Mouse (Mus musculus) kidney, postnatal 4 days (tissue): ENCODE data around the gene AW822073.
A peak's percentile ranks its signal among the peaks of the same experiment; 100 is the strongest.
"Not testable (repeated sequence)": the region's sequence is repeated elsewhere in the genome, so short reads cannot be mapped to it uniquely, and the experiment has no call there.

ENCODE experiments used
- DNase-seq, 2 experiments: peaks; one replicate each; pipeline ENCODE4 v3.0.0; 2021; ENCODE audit warnings: mixed read lengths in 2 of 2

AW822073 gene

GRCm38 (mm10) chr10:58224827-58225785 is at the start of gene AW822073:
AW822073 (minus strand) TSS chr10:58224930.
- peak; percentile 37 to 45 for DNase-seq

- no peak for DNase-seq
These were observed 33.7 kb upstream of the AW822073 start for GRCm38 (mm10) chr10:58258466-58258865.

GRCm38 (mm10) chr10:58255954-58256353 is 31.2 kb upstream of the AW822073 start:
- no peak for DNase-seq

GRCm38 (mm10) chr10:58255213-58255892 is 30.6 kb upstream of the AW822073 start, which contains the start of gene Gcc2:
Gcc2 (plus strand) TSS chr10:58255497.
- DNase-seq, result peak; percentile 95 to 97

GRCm38 (mm10) chr10:58254635-58255175 is 30.0 kb upstream of the AW822073 start:
- no peak for DNase-seq

GRCm38 (mm10) chr10:58249535-58249934 is 24.8 kb upstream of the AW822073 start:
- DNase-seq, result no peak

GRCm38 (mm10) chr10:58238984-58239740 is 14.4 kb upstream of the AW822073 start:
- DNase-seq, result peak; percentile 47 to 53

- no peak for DNase-seq
These were observed 11.9 kb upstream of the AW822073 start, which contains the start of gene Gm4981 for GRCm38 (mm10) chr10:58236613-58237012. Gm4981 (minus strand) TSS chr10:58236701.

- DNase-seq, result not testable (repeated sequence)
These were observed 10.3 kb upstream of the AW822073 start for GRCm38 (mm10) chr10:58234985-58235384.

GRCm38 (mm10) chr10:58233740-58234121 is 9.0 kb upstream of the AW822073 start:
- not testable (repeated sequence) for DNase-seq

GRCm38 (mm10) chr10:58233054-58233739 is 8.5 kb upstream of the AW822073 start:
- not testable (repeated sequence) for DNase-seq

- DNase-seq, result not testable (repeated sequence)
These were observed 7.9 kb upstream of the AW822073 start, which contains the start of gene Duxf3 for GRCm38 (mm10) chr10:58232641-58232969. Duxf3 (minus strand) TSS chr10:58232675.

GRCm38 (mm10) chr10:58231779-58232640 is 7.3 kb upstream of the AW822073 start:
- peak; percentile 63 to 71 for DNase-seq

- DNase-seq, result peak; percentile 20 to 34
These were observed 6.4 kb upstream of the AW822073 start for GRCm38 (mm10) chr10:58231088-58231487.

- DNase-seq, result not testable (repeated sequence)
These were observed 5.3 kb upstream of the AW822073 start for GRCm38 (mm10) chr10:58230021-58230420.

- DNase-seq, result not testable (repeated sequence)
These were observed 3.1 kb upstream of the AW822073 start for GRCm38 (mm10) chr10:58227798-58228197.

GRCm38 (mm10) chr10:58226357-58226756 is 1.6 kb upstream of the AW822073 start:
- not testable (repeated sequence) for DNase-seq

- peak; percentile 67 to 70 for DNase-seq
These were observed 541 bp downstream of the AW822073 start for GRCm38 (mm10) chr10:58223972-58224805.

GRCm38 (mm10) chr10:58223161-58223560 is 1.6 kb downstream of the AW822073 start:
- not testable (repeated sequence) for DNase-seq

- not testable (repeated sequence) for DNase-seq
These were observed 3.2 kb downstream of the AW822073 start for GRCm38 (mm10) chr10:58221571-58221970.
